Mouse (Mus musculus) bone marrow macrophage, adult 2 months (primary cell): Measurements from ENCODE around the gene Bcas2.

Experiments
- CTCF ChIP-seq: IDR thresholded peaks from 2 replicates; pipeline ENCODE4 v1.5.1; 2012; ENCODE audit warnings: low read depth, mild to moderate bottlenecking, low read length, moderate library complexity
- POLR2A ChIP-seq: IDR thresholded peaks from 2 replicates; pipeline ENCODE4 v1.6.1; 2012; ENCODE audit warnings: mild to moderate bottlenecking, low read depth, low read length, borderline replicate concordance

GRCm38 (mm10) chr3:103159232-103159900 lies 12.1 kb upstream of the Bcas2 start:
- no peak for TF ChIP-seq POLR2A
- no peak for TF ChIP-seq CTCF
